22 mouse cellular contexts compared by ENCODE assay signal in genomic region chr7:43253540-43253939, GRCm38 (mm10). TPM values are rescaled to one million over a fixed set of nuclear protein-coding genes. Genes with fewer than 3 reads are reported as not detected.
A peak's percentile ranks its signal among the peaks of the same experiment; 100 is the strongest.
DNase-seq lines count a peak whose midpoint lies in the region; TF ChIP-seq lines count a peak whose summit lies in the region.
"Had no signal": no experiment of that assay in that cellular context is flagged by ENCODE, and none has a peak within 500 bp of the region (broad histone marks: within the 10 kb centered on the region; RNA-seq: fewer than 3 reads in every experiment).

No protein-coding gene starts in this region.

- no peaks in the 10 kb centered on the region for H3K36me3 ChIP-seq in testis, adult 2 months (ENCODE audit: control insufficient read depth, insufficient read depth, low read length)
- H3K36me3 ChIP-seq in ES-E14 (ENCODE audit: control insufficient read depth, insufficient read depth, low read length, poor library complexity, severe bottlenecking), result peaks cover 2% of the 10 kb centered on the region
- H3K36me3 ChIP-seq: embryonic facial prominence, embryonic 10.5 days; heart, embryonic 15.5 days; intestine, embryonic 15.5 days had no signal

- no peak overlapping the region for H3K27ac ChIP-seq in testis, adult 2 months (ENCODE audit: control insufficient read depth, insufficient read depth, low read depth, low read length)
- peak overlapping the region; percentile 70; the same call in 1 of the 2 replicates for H3K27ac ChIP-seq in ES-E14 (ENCODE audit: insufficient read depth, low read depth, low read length, poor library complexity, severe bottlenecking)
- H3K27ac ChIP-seq: embryonic facial prominence, embryonic 10.5 days; forebrain, embryonic 13.5 days; gastrocnemius, adult 2 months; heart, embryonic 15.5 days; hindbrain, embryonic 14.5 days; intestine, embryonic 15.5 days had no signal

- no peak for DNase-seq in testis, postnatal 10 days (ENCODE audit: low spot score)
- DNase-seq in ES-E14 (ENCODE audit: low read depth, low spot score), result peak; percentile 80
- peak; percentile 67 for DNase-seq in WW6 (ENCODE audit: low read depth, low spot score)
- DNase-seq in kidney, postnatal 14 days, result no peak
- DNase-seq in gastrocnemius, adult 8-10 months (ENCODE audit: low spot score in 2 of 2), result no peak
- DNase-seq in spleen, adult 12 weeks (ENCODE audit: low spot score), result no peak
- DNase-seq in thymus, postnatal 14 days, result no peak
- DNase-seq: adrenal gland, adult 8-10 months; adrenal gland, postnatal 36 days; cerebellum, adult 2 months; cerebellum, postnatal 10 days; forebrain, postnatal 0 days; gastrocnemius, adult 2 months; gastrocnemius, postnatal 36 days; heart, adult 18-20 months; heart, postnatal 14 days had no signal

- no peaks in the 10 kb centered on the region for H3K27me3 ChIP-seq in testis, adult 2 months (ENCODE audit: control insufficient read depth, insufficient read depth, low read length)
- H3K27me3 ChIP-seq: forebrain, embryonic 13.5 days; heart, embryonic 15.5 days; intestine, embryonic 15.5 days had no signal

- no peaks in the 10 kb centered on the region for H3K4me1 ChIP-seq in testis, adult 2 months (ENCODE audit: control insufficient read depth, insufficient read depth, low read length)
- peaks cover 0 to 2% of the 10 kb centered on the region in 2 experiments; a peak in 2 of 4 replicates for H3K4me1 ChIP-seq in ES-E14 (ENCODE audit: control insufficient read depth in 2 of 2, insufficient read depth in 2 of 2, low read length in 2 of 2, poor library complexity in 1 of 2)
- H3K4me1 ChIP-seq: embryonic facial prominence, embryonic 10.5 days; forebrain, embryonic 13.5 days; heart, embryonic 15.5 days; intestine, embryonic 15.5 days had no signal

- no peaks in the 10 kb centered on the region for H3K9me3 ChIP-seq in ES-E14 (ENCODE audit: control insufficient read depth, insufficient read depth, low read depth, low read length)
- H3K9me3 ChIP-seq: intestine, embryonic 15.5 days had no signal

- H3K9ac ChIP-seq in ES-E14 (ENCODE audit: insufficient read depth, low read depth, low read length, poor library complexity, severe bottlenecking), result peak overlapping the region; percentile 90
- H3K9ac ChIP-seq: forebrain, embryonic 13.5 days; forebrain, postnatal 0 days; heart, embryonic 15.5 days; hindbrain, embryonic 14.5 days; intestine, embryonic 15.5 days had no signal

- in situ Hi-C loops in ES-E14 (cut with MboI; ENCODE audit: low sequenced_read_pairs in 2 of 2, unreplicated experiment in 2 of 2), result no loop called here

- TF ChIP-seq CTCF in testis, adult 2 months (IDR thresholded peaks at IDR 0.05; ENCODE audit: control insufficient read depth, insufficient read depth, insufficient replicate concordance, low read depth, low read length), result no peak

- 0 out of 2 replicates have a peak, but pooled peaks have one; percentile 28 for TF ChIP-seq POLR2A in testis, adult 2 months (IDR thresholded peaks at IDR 0.05; ENCODE audit: control insufficient read depth, low read depth, low read length)

- peak overlapping the region; percentile 44 for H3K4me3 ChIP-seq in testis, adult 2 months (ENCODE audit: control insufficient read depth, low read depth, low read length)
- H3K4me3 ChIP-seq in ES-E14 (ENCODE audit: insufficient read depth in 1 of 2, low read depth in 1 of 2, low read length in 2 of 2, poor library complexity in 1 of 2, severe bottlenecking in 1 of 2), result peak overlapping the region; percentile 90 to 94
- H3K4me3 ChIP-seq: embryonic facial prominence, embryonic 10.5 days; forebrain, embryonic 13.5 days; gastrocnemius, adult 2 months; heart, embryonic 15.5 days; intestine, embryonic 15.5 days had no signal

TF ChIP-seq in ES-E14, 5 proteins besides CTCF, POLR2A, EP300 and RAD21:
- TF ChIP-seq MAFK (IDR thresholded peaks at IDR 0.05; ENCODE audit: insufficient read depth, low read depth, low read length), result no peak
- TF ChIP-seq ZNF384 (IDR thresholded peaks at IDR 0.05; ENCODE audit: low read depth, low read length), result no peak
- no peak; the same call in 1 of the 2 replicates for TF ChIP-seq CHD2 (IDR thresholded peaks at IDR 0.05; ENCODE audit: low read depth, low read length)
- TF ChIP-seq HCFC1 (IDR thresholded peaks at IDR 0.05; ENCODE audit: borderline replicate concordance, insufficient read depth, low read length), result no peak
- TF ChIP-seq ZC3H11A (IDR thresholded peaks at IDR 0.05; ENCODE audit: borderline replicate concordance, low read depth, low read length), result no peak

RNA-seq across cellular contexts. Expression of gene Zfp715, which starts 59.6 kb away (rescaled TPM):
- polyA plus RNA-seq in testis, adult 2 months (2012; rRNA removed), result 6.7 TPM in 2 replicates
- total RNA-seq in ES-E14 (2012; rRNA removed), result 12.9 and 13.6 TPM in 2 replicates
- total RNA-seq in gastrocnemius, adult 8-10 months (2022), result 10 to 100 TPM in 2 of 4 experiments, 1 to 10 TPM in 2; 9.9 to 11.7 (median 10.6) TPM

Comparison
In these comparisons a context has a peak if more than half of its experiments do, and no peak if none do; other contexts are left out.
1. DNase-seq: peak in ES-E14 (single experiment) and WW6 (single experiment); none in testis, postnatal 10 days (single experiment), kidney, postnatal 14 days (single experiment), gastrocnemius, adult 8-10 months (0 of 2), spleen, adult 12 weeks (single experiment) and thymus, postnatal 14 days (single experiment).